Mouse (Mus musculus) heart, embryonic 16.5 days (tissue): Measurements from ENCODE around the gene Cyp26c1. TPM values are rescaled to one million over a fixed set of nuclear protein-coding genes. Genes with fewer than 3 reads are reported as not detected.

ENCODE experiments used
- ATAC-seq: fragments of 200-750 bp; cut with Nextera tagmentation; replicated peaks from 2 replicates; pipeline ENCODE4 v1.8.0; 2017; ENCODE audit warnings: moderate number of reproducible peaks; ENCODE audit not compliant: insufficient read depth, low FRiP score; ENCODE audit errors: extremely low read depth
- H3K27ac ChIP-seq: fragments of 300-500 bp; sonication (generic); 2 replicates; pipeline ENCODE4 v1.5.1; 2014; ENCODE audit warnings: mild to moderate bottlenecking, low read length, control low read depth, moderate library complexity
- H3K27me3 ChIP-seq: fragments of 300-500 bp; sonication (generic); 2 replicates; pipeline ENCODE4 v1.6.1; 2014; ENCODE audit warnings: low read length, mixed read lengths; ENCODE audit not compliant: control insufficient read depth, insufficient read depth
- H3K36me3 ChIP-seq: fragments of 300-500 bp; sonication (generic); 2 replicates; pipeline ENCODE4 v1.6.1; 2014; ENCODE audit not compliant: control insufficient read depth, insufficient read depth
- H3K4me1 ChIP-seq: fragments of 300-500 bp; sonication (generic); 2 replicates; pipeline ENCODE4 v1.6.1; 2014; ENCODE audit warnings: low read length, mixed read lengths; ENCODE audit not compliant: control insufficient read depth, insufficient read depth
- H3K4me2 ChIP-seq: fragments of 300-500 bp; sonication (generic); 2 replicates; pipeline ENCODE4 v1.6.1; 2014; ENCODE audit warnings: low read depth, mild to moderate bottlenecking, control low read depth, low read length
- H3K4me3 ChIP-seq: fragments of 300-500 bp; sonication (generic); 2 replicates; pipeline ENCODE4 v1.5.1; 2014; ENCODE audit warnings: mild to moderate bottlenecking, control low read depth, low read length
- H3K9ac ChIP-seq: fragments of 300-500 bp; sonication (generic); 2 replicates; pipeline ENCODE4 v1.6.1; 2014; ENCODE audit warnings: low read length, control low read depth
- H3K9me3 ChIP-seq: fragments of 300-500 bp; sonication (generic); replicated peaks from 2 replicates; pipeline ENCODE4 v1.6.1; 2016; ENCODE audit warnings: low read length; ENCODE audit not compliant: control insufficient read depth
- WGBS: fragments of 180-500 bp; shearing (Covaris S2); extraction: QIAGEN DNeasy Blood & Tissue Kit; methylation state at CpG from one replicate; pipeline ENCODE4 v1.1.7; 2014; 5-methylcytosine and 5-hydroxymethylcytosine counted together
- polyA plus RNA-seq: library from polyadenylated mRNA; unstranded; fragments of >200 nt; fragmentation: Nextera tagmentation; extraction: Ambion mirVana; gene quantifications from 2 replicates; pipeline ENCODE4 v1.2.1, GENCODE M21; 2015

Gene Cyp26c1
- polyA plus RNA-seq, 1 experiment from 2014 or later: not detected

- no peak overlapping the region for H3K9ac ChIP-seq
- no peak overlapping the region for H3K4me3 ChIP-seq
- H3K4me1 ChIP-seq: no peaks in the 10 kb centered on the region
- H3K4me2 ChIP-seq: no peak overlapping the region
- H3K36me3 ChIP-seq: no peaks in the 10 kb centered on the region
- H3K9me3 ChIP-seq: no peaks in the 10 kb centered on the region
- H3K27ac ChIP-seq: no peak overlapping the region
- no peaks in the 10 kb centered on the region for H3K27me3 ChIP-seq
- ATAC-seq: no peak
- WGBS: 60% methylated on average over 10 of the region's 10 CpGs
These were observed 29.3 kb downstream of the Cyp26c1 start for GRCm38 (mm10) chr19:37714681-37715080.

DNA sequence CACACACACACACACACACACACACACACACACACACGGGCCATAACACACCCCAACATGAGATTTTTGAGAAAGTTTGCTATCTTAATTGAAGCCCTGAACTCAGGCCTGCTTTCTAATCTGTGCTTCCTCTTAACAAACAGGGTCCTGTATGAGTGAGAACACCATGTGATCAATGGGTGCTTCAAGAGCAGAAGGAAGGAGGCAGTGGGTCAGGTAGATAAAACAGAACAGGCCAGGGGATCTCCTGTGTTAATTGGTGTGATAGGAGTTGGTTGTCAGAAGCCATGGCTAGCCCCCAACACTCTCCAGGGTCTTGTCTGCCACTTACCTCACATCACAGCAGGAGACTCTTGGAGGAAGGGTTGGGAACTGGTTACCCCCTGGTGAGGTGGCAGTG is 30.6 kb downstream of the Cyp26c1 start:
- Histone ChIP-seq H3K36me3 (no peaks in the 10 kb centered on the region), H3K4me3 (no peak overlapping the region), H3K27ac (no peak overlapping the region), H3K9ac (no peak overlapping the region), H3K27me3 (no peaks in the 10 kb centered on the region), H3K4me1 (no peaks in the 10 kb centered on the region), H3K4me2 (no peak overlapping the region), H3K9me3 (no peaks in the 10 kb centered on the region)
- ATAC-seq: no peak
- 44% methylated on average over 1 of the region's 1 CpGs for WGBS

GRCm38 (mm10) chr19:37716524-37717175 is 31.3 kb downstream of the Cyp26c1 start:
- no peaks in the 10 kb centered on the region for H3K27me3 ChIP-seq
- H3K36me3 ChIP-seq: no peaks in the 10 kb centered on the region
- H3K27ac ChIP-seq: no peak overlapping the region
- no peaks in the 10 kb centered on the region for H3K9me3 ChIP-seq
- WGBS: 72% methylated on average over 12 of the region's 12 CpGs
- no peak overlapping the region for H3K9ac ChIP-seq
- H3K4me1 ChIP-seq: no peaks in the 10 kb centered on the region
- H3K4me2 ChIP-seq: no peak overlapping the region
- no peak overlapping the region for H3K4me3 ChIP-seq
- no peak for ATAC-seq

DNA sequence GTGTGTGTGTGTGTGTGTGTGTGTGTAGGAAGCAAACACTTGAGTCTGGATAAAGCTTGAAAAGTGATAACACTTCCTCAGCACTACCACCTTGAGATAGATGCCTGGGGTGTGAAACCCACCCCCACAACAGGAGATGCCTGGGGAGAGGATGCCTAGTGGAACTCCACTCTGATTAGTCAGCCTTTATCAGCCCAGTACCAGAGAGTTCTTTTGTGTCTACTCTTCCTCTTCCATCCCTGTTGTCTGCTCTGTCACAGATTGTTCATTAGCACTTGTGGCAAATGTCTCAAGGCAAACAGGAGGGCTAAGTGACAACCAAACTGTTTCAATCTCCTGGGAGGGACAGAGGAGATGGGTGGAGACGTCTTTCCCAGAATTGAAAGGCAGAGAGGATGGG is 33.8 kb downstream of the Cyp26c1 start:
- H3K4me1 ChIP-seq: no peaks in the 10 kb centered on the region
- 4% methylated on average over 1 of the region's 1 CpGs for WGBS

GRCm38 (mm10) chr19:37724591-37724990 is 39.2 kb downstream of the Cyp26c1 start:
- WGBS: 92% methylated on average over 5 of the region's 5 CpGs
- ATAC-seq: no peak
- Histone ChIP-seq H3K4me3 (no peak overlapping the region), H3K27ac (no peak overlapping the region), H3K27me3 (no peaks in the 10 kb centered on the region), H3K4me2 (no peak overlapping the region), H3K9me3 (peaks cover 2% of the 10 kb centered on the region; the same call in 1 of the 2 replicates), H3K4me1 (no peaks in the 10 kb centered on the region), H3K9ac (no peak overlapping the region), H3K36me3 (no peaks in the 10 kb centered on the region)

More for the DNA sequence above, 33.8 kb downstream of the Cyp26c1 start:
- H3K27ac ChIP-seq: no peak overlapping the region
- no peak overlapping the region for H3K4me3 ChIP-seq
- no peaks in the 10 kb centered on the region for H3K27me3 ChIP-seq
- H3K9me3 ChIP-seq: no peaks in the 10 kb centered on the region
- H3K4me2 ChIP-seq: no peak overlapping the region
- no peaks in the 10 kb centered on the region for H3K36me3 ChIP-seq
- H3K9ac ChIP-seq: no peak overlapping the region
- no peak for ATAC-seq

DNA sequence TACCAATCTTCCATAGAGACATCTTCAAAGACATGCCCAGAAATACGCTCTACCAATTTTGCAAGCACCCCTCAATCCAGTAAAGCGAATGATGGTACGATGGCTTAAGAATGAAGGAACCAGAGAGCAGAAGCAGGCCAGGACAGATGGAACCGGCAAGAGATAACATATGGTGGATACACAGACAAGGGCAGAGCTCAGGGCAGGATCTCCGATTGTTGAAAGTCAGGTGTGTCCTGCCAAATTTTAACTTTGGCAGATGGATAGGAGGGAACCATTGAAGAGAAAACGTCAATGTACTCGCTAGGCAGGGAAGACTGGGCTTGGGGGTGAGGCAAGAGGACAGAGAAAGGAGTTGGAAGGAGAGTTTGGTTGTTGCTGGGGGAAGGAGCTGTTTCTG is 41.2 kb downstream of the Cyp26c1 start:
- no peak overlapping the region for H3K4me3 ChIP-seq
- H3K27me3 ChIP-seq: no peaks in the 10 kb centered on the region
- no peak for ATAC-seq
- no peak overlapping the region for H3K4me2 ChIP-seq
- H3K4me1 ChIP-seq: no peaks in the 10 kb centered on the region
- no peak overlapping the region for H3K9ac ChIP-seq
- no peak overlapping the region for H3K27ac ChIP-seq
- H3K36me3 ChIP-seq: no peaks in the 10 kb centered on the region
- WGBS: 83% methylated on average over 7 of the region's 7 CpGs
- H3K9me3 ChIP-seq: peaks cover 2% of the 10 kb centered on the region; the same call in 1 of the 2 replicates

DNA sequence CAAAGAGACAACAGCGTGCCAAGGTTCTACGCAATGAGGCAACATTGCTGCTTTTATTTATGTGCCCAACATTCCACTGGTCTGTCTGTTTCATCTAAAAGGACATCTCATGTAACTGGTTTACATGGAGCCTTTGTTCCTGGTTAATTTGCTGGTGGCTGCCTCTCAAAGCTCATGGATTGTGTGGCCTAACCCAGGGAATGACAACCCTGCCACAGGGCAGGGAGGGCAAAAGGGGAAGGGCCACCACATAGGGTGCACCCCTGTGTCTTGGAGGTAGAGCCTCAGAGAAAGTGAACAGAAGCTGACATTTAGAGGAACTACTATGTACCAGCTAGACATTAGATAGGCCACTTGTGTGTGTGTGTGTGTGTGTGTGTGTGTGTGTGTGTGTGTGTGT is 42.0 kb downstream of the Cyp26c1 start:
- no peaks in the 10 kb centered on the region for H3K36me3 ChIP-seq
- 94% methylated on average over 2 of the region's 2 CpGs for WGBS
- no peak for ATAC-seq

DNA sequence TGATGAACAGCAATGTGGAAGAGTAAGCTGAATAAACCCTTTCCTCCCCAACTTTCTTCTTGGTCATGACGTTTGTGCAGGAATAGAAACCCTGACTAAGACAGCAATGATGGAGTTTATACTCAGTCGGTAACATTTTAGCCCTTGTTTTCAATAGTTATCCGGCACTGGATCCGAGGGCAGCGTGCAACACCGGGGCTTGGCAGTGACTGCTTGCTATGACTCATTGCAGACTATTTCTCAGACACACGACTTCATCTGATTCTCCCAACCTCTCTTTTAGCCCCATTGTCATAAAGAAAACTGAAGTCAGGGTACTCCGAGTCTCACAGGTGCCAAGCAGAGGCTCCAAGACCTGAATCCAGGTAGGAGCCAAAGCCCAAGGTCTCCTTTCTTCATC is 50.0 kb downstream of the Cyp26c1 start:
- no peak overlapping the region for H3K4me3 ChIP-seq
- no peak overlapping the region for H3K4me2 ChIP-seq
- 78% methylated on average over 8 of the region's 8 CpGs for WGBS
- no peak overlapping the region for H3K27ac ChIP-seq
- H3K9ac ChIP-seq: no peak overlapping the region
- no peaks in the 10 kb centered on the region for H3K36me3 ChIP-seq
- H3K9me3 ChIP-seq: no peaks in the 10 kb centered on the region
- no peak for ATAC-seq
- H3K27me3 ChIP-seq: no peaks in the 10 kb centered on the region
- no peaks in the 10 kb centered on the region for H3K4me1 ChIP-seq

More for the DNA sequence above, 42.0 kb downstream of the Cyp26c1 start:
- peaks cover 2% of the 10 kb centered on the region; the same call in 1 of the 2 replicates for H3K9me3 ChIP-seq
- no peak overlapping the region for H3K4me3 ChIP-seq
- no peak overlapping the region for H3K9ac ChIP-seq
- no peak overlapping the region for H3K27ac ChIP-seq
- H3K4me1 ChIP-seq: no peaks in the 10 kb centered on the region
- no peaks in the 10 kb centered on the region for H3K27me3 ChIP-seq
- H3K4me2 ChIP-seq: no peak overlapping the region

DNA sequence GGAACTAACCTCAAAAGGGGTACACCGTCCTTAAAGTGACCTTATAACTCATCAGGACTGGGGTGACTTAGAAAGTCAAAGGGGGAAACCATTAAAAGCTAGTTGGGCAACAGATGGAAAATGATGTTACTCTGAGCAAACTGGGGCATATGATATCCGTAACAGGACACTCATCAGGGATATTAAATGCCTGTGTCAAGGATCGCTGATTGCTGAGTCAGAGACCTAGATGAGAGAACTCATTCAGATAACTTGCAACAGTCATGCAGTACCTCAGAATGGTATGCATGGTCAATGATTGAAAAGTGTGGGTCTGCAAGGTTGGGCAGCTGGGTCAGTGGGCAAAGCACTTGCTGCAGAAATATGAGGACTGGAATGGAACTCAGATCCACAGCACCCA is 53.2 kb downstream of the Cyp26c1 start:
- ATAC-seq: no peak
- Histone ChIP-seq H3K9ac (no peak overlapping the region), H3K27me3 (no peaks in the 10 kb centered on the region), H3K4me3 (no peak overlapping the region), H3K36me3 (no peaks in the 10 kb centered on the region), H3K4me2 (no peak overlapping the region), H3K4me1 (no peaks in the 10 kb centered on the region), H3K27ac (no peak overlapping the region), H3K9me3 (no peaks in the 10 kb centered on the region)
- 84% methylated on average over 3 of the region's 3 CpGs for WGBS
